Mouse (Mus musculus) T-helper 1 cell (primary cell): ENCODE results near the gene Usp17lb.
"Not testable (repeated sequence)": the region's sequence is repeated elsewhere in the genome, so short reads cannot be mapped to it uniquely, and the experiment has no call there.

Experiments
- in situ Hi-C: fragments of 300-600 bp; cut with MboI, MseI; formaldehyde crosslinking; loops from one replicate; pipeline ENCODE4 v1.15.1; 2025; ENCODE audit warnings: high pct_unique_total_duplicates

Usp17lb gene

GRCm38 (mm10) chr7:104842503-104842902 is at the start of gene Usp17lb:
TSS of gene Usp17lb (minus strand) at chr7:104842603.
- in situ Hi-C loops: no loop called here

- in situ Hi-C loops: no loop called here
These were observed 35.3 kb upstream of the Usp17lb start, which contains the start of gene Olfr665 for GRCm38 (mm10) chr7:104877731-104878130. TSS of gene Olfr665 (plus strand) at chr7:104878031.

GRCm38 (mm10) chr7:104861381-104861780 is 19.0 kb upstream of the Usp17lb start:
- in situ Hi-C loops: no loop called here

- in situ Hi-C loops: no loop called here
These were observed 15.3 kb upstream of the Usp17lb start for GRCm38 (mm10) chr7:104857683-104858082.

GRCm38 (mm10) chr7:104856709-104857108 is 14.3 kb upstream of the Usp17lb start, which contains the start of gene Usp17la:
TSS of gene Usp17la (plus strand) at chr7:104857009.
- in situ Hi-C loops: not testable (repeated sequence)

GRCm38 (mm10) chr7:104855248-104855750 is 12.9 kb upstream of the Usp17lb start:
- in situ Hi-C loops: no loop called here

GRCm38 (mm10) chr7:104851546-104851945 is 9.1 kb upstream of the Usp17lb start:
- in situ Hi-C loops: not testable (repeated sequence)

- in situ Hi-C loops: no loop called here
These were observed 1.4 kb upstream of the Usp17lb start for GRCm38 (mm10) chr7:104843731-104844287.

GRCm38 (mm10) chr7:104810335-104810734 is 32.1 kb downstream of the Usp17lb start:
- in situ Hi-C loops: not testable (repeated sequence)

- in situ Hi-C loops: no loop called here
These were observed 51.6 kb downstream of the Usp17lb start for GRCm38 (mm10) chr7:104790796-104791195.
